Mouse (Mus musculus): ENCODE measurements around the gene Rpap3. TPM values are rescaled to one million over a fixed set of nuclear protein-coding genes. Genes with fewer than 3 reads are reported as not detected.

The Rpap3 gene
- polyA plus RNA-seq, 1 experiment from 2014 or later = 32.9 TPM

DNA sequence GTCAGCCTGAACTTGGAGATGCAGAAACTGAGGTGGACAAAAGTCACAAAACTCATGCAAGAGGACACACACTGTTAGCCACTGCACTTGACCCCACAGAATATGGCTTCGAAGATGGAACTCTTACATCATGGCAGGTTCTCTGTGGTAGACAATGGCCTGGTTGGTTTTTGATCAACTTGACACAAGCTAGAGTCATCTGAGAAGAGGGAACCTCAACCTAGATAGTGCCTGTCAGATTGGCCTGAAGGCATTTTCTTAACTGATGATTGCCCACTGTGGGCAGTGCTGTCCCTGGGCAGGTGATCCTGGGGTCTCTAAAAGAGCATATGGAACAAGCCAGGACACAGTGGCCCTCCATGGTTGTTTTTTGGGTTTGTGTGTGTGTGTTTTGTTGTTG lies 10.1 kb upstream of the Rpap3 start:
- no peaks in the 10 kb centered on the region for H3K27me3 ChIP-seq
- no peak for TF ChIP-seq CTCF (IDR thresholded peaks at IDR 0.05)
- in situ Hi-C loops (cut with MboI; ENCODE audit: low pct_unique_long_range_greater_than_20kb) = loop anchor here (5.0 kb wide), 3 partner anchors 67 to 247 kb away; partner anchors contain the start of gene Tmem106c
- ChIA-PET CTCF (interaction anchor here (1.1 to 6.6 kb wide), 6 partner anchors 17 to 248 kb away, joined by 3 to 54 read pairs (median 4); partner anchors contain the start of gene Tmem106c), POLR2A (interaction anchor here (0.6 kb wide), 1 partner anchor 49 kb away, joined by 3 read pairs; no protein-coding TSS in a partner anchor)
- no peak for ATAC-seq
- DNase-seq (ENCODE audit: low read depth, low spot score) = no peak

DNA sequence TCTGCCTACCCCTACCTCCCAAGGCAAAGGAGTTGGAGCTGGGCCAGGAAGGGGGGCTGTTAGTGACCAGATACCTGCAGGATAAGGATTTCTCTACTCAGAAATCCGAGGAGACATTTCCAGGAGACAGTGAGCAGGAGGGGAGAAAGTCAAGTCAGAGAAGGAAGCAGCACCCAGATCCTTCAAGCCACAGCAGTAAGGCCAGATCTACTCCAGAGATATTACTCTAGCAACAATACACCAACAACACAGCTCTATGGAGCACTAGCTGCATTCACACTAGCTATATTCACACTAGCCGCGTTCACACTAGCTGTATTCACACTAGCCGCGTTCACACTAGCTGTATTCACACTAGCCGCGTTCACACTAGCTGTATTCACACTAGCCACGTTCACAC lies 9.5 kb upstream of the Rpap3 start:
- ChIA-PET POLR2A (no interaction called here), CTCF (interaction anchor here (1.0 to 6.6 kb wide), 4 partner anchors 9 to 135 kb away, joined by 3 to 54 read pairs (median 3); partner anchors contain the start of gene Rpap3)
- DNase-seq (ENCODE audit: low read depth, low spot score) (no peak), ATAC-seq (no peak)
- TF ChIP-seq CTCF (IDR thresholded peaks at IDR 0.05) = no peak
- in situ Hi-C loops (cut with MboI; ENCODE audit: low pct_unique_long_range_greater_than_20kb) = loop anchor here (5.0 kb wide), 3 partner anchors 67 to 247 kb away; partner anchors contain the start of gene Tmem106c
- H3K27me3 ChIP-seq = no peaks in the 10 kb centered on the region

DNA sequence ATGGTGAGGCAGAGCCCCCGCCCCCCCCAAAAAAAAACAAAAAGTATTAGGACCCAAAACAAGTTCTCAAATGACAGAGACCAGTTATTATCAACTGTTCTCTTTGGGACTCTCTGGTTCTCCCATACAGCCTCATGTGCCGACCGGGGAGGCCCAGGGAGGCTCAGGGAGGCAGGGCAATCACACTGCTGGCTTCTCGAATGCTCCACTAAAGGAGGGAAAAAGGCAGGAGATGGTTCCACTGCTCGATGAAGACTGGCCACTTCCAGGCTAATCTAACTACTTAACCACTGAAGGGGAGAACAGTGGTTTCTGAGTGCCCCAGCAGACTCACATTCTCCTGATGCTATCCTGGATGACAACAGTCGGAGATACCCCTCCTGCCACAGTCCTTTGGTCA lies 6.9 kb upstream of the Rpap3 start:
- DNase-seq (ENCODE audit: low read depth, low spot score) (no peak), ATAC-seq (no peak)
- ChIA-PET CTCF (no interaction called here), POLR2A (no interaction called here)
- no peak for TF ChIP-seq CTCF (IDR thresholded peaks at IDR 0.05)
- no peaks in the 10 kb centered on the region for H3K27me3 ChIP-seq
- in situ Hi-C loops (cut with MboI; ENCODE audit: low pct_unique_long_range_greater_than_20kb) = no loop called here

DNA sequence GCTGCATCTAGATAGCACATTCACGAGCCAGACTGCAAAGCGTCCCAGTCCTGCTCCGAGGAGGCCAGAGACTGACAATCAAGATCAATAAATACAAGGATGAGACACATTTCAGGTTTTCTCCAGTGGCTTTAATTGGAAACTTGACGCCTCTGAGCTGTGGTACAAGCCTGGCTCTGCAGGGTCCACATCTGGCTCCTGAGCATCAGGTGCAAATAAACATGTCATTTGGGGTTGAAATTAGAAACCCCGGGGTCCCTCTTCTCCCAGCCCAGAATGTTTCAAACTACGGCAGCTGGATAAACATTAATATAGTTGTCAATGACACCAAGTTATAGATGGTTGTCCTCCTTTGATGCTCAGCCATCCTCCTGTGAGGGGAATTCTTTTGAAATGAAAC lies 5.3 kb upstream of the Rpap3 start:
- in situ Hi-C loops (cut with MboI; ENCODE audit: low pct_unique_long_range_greater_than_20kb) = no loop called here
- no peak for DNase-seq (ENCODE audit: low read depth, low spot score)
- no peak for ATAC-seq
- CTCF ChIA-PET = interaction anchor here (1.2 kb wide), 1 partner anchor 40 kb away, joined by 3 read pairs; no protein-coding TSS in a partner anchor
- POLR2A ChIA-PET = no interaction called here
- TF ChIP-seq CTCF (IDR thresholded peaks at IDR 0.05) = no peak
- no peaks in the 10 kb centered on the region for H3K27me3 ChIP-seq

DNA sequence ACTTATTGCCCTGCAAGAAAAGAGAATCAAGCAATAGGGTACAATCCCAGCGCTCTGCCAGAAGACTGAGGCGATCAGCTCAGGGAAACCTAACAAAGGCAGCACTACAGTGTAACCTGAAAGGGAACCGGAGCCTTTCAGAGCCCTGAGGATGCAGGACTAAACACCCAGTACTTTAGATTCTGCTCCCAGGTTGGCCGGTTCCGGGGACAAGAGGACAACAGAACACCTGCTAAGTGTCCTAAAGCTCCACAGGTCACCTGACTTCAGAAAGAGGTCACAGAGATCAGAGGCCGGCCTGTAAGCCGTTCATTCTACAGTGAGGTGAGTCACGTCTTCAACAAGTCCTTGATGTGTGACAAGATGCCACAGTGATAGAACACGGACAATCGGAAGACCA lies 9.0 kb downstream of the Rpap3 start:
- in situ Hi-C loops (cut with MboI; ENCODE audit: low pct_unique_long_range_greater_than_20kb) = no loop called here
- TF ChIP-seq CTCF (IDR thresholded peaks at IDR 0.05) = no peak
- ChIA-PET POLR2A (no interaction called here), CTCF (no interaction called here)
- no peaks in the 10 kb centered on the region for H3K27me3 ChIP-seq
- DNase-seq (ENCODE audit: low read depth, low spot score) (no peak), ATAC-seq (no peak)

DNA sequence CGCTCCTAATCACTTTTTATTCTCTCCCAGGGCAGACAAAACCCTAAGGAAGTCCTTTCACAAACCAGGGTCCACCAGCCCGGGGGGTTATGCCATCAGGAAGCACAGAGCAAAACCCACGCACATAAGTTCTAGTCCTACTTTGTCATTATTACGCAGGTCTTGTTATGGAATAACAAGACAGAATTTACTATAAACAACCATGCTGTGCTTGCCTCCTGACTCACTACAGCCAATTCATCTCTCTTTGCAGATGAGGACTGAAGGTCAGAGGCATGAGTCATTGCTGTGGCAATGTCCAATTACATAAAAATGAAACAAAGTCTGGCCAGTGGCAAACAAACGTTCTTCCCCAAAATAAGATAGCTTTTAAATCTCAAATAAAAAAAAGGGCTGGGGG lies 12.2 kb downstream of the Rpap3 start:
- no peak for DNase-seq (ENCODE audit: low read depth, low spot score)
- POLR2A ChIA-PET = no interaction called here
- in situ Hi-C loops (cut with MboI; ENCODE audit: low pct_unique_long_range_greater_than_20kb) = no loop called here
- ATAC-seq = peak; percentile 85
- TF ChIP-seq CTCF (IDR thresholded peaks at IDR 0.05) = no peak
- no peaks in the 10 kb centered on the region for H3K27me3 ChIP-seq
- CTCF ChIA-PET = interaction anchor here (0.5 to 1.7 kb wide), 3 partner anchors 12 to 157 kb away, joined by 3 to 4 read pairs (median 4); no protein-coding TSS in a partner anchor

DNA sequence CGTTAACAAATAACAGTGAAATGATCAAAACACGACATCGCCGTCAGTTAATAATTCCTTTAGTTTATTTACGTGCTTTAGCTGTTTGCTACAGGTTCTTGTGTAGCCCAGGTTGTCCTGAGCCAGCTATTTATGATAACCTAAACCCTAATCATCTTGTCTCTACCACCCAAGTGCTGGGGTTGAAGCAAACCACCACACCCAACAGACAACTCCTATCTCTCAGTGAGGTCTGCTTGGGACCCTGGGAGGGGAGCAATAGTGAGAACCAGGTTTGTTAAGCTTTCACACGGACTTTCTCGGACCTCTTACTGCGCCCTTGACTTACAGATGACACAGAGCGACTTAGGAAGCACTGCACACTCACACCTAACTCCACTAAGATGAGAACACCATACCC lies 21.5 kb downstream of the Rpap3 start:
- ATAC-seq (no peak), DNase-seq (ENCODE audit: low read depth, low spot score) (no peak)
- H3K27me3 ChIP-seq = no peaks in the 10 kb centered on the region
- in situ Hi-C loops (cut with MboI; ENCODE audit: low pct_unique_long_range_greater_than_20kb) = no loop called here
- no peak for TF ChIP-seq CTCF (IDR thresholded peaks at IDR 0.05)
- POLR2A ChIA-PET = no interaction called here
- CTCF ChIA-PET = interaction anchor here (1.3 to 1.6 kb wide), 2 partner anchors 17 to 20 kb away, joined by 4 to 6 read pairs; no protein-coding TSS in a partner anchor

DNA sequence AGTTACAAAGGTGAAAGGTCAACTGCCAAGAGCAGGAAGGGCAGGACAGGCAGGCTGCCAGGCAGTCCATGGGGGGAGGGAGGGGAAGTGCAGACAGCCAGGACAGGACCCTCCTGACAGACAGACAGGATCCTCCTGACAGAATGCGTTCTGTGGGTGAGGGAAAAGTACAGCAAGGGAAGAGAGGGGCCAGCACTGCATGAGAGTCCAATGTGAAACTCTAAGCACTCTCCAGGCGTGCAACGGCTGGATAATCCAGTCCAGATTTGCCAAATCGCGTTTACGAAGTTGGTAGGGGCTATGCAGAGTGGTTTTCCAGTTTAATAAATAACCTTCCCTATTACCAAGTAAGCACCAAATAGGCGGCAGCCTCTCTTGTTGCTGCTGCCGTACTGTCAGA lies 23.6 kb downstream of the Rpap3 start:
- ATAC-seq = peak; percentile 44
- DNase-seq (ENCODE audit: low read depth, low spot score) = no peak
- POLR2A ChIA-PET = interaction anchor here (1.4 kb wide), 1 partner anchor 11 kb away, joined by 3 read pairs; no protein-coding TSS in a partner anchor
- in situ Hi-C loops (cut with MboI; ENCODE audit: low pct_unique_long_range_greater_than_20kb) = no loop called here
- no peak for TF ChIP-seq CTCF (IDR thresholded peaks at IDR 0.05)
- H3K27me3 ChIP-seq = no peaks in the 10 kb centered on the region
- CTCF ChIA-PET = interaction anchor here (1.1 kb wide), 1 partner anchor 36 kb away, joined by 3 read pairs; no protein-coding TSS in a partner anchor

DNA sequence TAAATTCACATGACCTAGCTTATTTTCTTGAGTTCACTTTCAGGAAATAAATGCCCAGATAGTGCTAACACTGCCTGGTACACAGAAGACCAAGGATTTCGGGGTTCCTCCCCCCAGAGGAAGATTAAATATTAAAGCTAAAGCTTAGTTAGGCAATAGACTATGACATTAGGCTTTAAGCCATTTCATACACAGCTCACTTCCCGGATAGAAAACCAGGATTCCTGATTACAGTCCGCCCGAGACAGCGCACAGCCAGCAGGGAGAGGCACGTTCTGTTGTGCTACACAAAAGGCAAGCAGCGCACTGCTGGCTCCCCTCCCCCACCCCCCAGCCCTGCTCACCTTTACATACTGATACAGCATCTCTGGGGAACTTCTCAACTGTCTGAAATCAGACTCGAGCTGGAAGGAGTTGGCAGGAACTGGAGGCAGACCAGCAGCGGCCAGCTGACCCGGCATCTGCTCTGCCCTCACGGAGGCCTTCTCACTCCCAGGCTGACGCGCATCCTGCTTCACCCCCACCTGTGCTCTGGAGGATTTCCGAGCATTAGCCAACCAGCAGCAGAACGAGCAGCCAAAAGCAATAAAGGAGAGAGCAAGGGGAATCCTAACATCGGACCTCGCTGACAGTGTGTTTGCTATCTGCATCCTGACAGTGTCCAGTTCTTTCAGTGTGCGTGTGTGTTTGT lies 25.5 kb downstream of the Rpap3 start:
- TF ChIP-seq CTCF (IDR thresholded peaks at IDR 0.05) = no peak
- no peaks in the 10 kb centered on the region for H3K27me3 ChIP-seq
- ATAC-seq (peak; percentile 51), DNase-seq (ENCODE audit: low read depth, low spot score) (no peak)
- ChIA-PET POLR2A (interaction anchor here (0.6 to 1.3 kb wide), 2 partner anchors 13 to 102 kb away, joined by 3 to 4 read pairs; no protein-coding TSS in a partner anchor), CTCF (interaction anchor here (1.2 to 2.3 kb wide), 4 partner anchors 11 to 16 kb away, joined by 4 to 7 read pairs (median 5); no protein-coding TSS in a partner anchor)
- in situ Hi-C loops (cut with MboI; ENCODE audit: low pct_unique_long_range_greater_than_20kb) = no loop called here

DNA sequence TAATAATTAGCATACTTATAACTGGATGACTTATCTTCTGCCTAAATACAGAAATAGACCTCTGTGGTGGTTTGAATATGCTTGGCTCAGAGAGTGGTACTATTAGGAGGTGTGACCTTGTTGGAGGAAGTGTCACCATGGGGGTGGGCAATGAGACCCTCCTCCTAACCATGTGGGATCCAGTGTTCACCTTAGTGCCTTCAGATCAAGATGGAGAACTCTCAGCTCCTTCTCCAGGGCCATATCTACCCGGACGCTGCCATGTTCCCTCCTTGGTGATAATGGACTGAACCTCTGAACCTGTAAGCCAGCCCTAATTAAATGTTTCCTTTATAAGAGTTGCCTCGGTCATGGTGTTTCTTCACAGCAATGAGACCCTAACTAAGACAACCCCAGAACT lies 28.3 kb downstream of the Rpap3 start:
- POLR2A ChIA-PET = no interaction called here
- DNase-seq (ENCODE audit: low read depth, low spot score) (no peak), ATAC-seq (no peak)
- H3K27me3 ChIP-seq = no peaks in the 10 kb centered on the region
- in situ Hi-C loops (cut with MboI; ENCODE audit: low pct_unique_long_range_greater_than_20kb) = no loop called here
- no peak for TF ChIP-seq CTCF (IDR thresholded peaks at IDR 0.05)
- CTCF ChIA-PET = interaction anchor here (1.9 to 4.1 kb wide), 3 partner anchors 10 to 172 kb away, joined by 4 to 19 read pairs (median 11); no protein-coding TSS in a partner anchor

DNA sequence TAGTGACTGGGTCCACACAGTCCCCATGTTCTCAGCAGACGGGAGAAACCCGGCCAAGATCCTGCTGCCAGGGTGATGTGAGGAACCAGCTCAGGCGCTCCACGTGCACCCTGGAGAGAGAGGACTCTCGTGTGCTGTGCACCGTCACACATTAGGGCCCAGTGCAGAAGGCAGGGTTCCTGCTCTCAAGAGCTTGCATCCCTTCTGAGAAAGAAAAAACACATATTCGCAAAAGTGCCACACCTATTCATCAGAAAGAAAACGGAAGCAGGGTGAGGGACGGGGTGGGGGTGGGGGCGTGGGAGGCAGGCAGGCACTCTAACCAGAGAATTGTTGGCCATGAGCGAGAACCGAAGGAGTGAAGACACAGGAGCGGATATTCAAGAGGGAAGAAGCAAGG lies 29.7 kb downstream of the Rpap3 start:
- POLR2A ChIA-PET = interaction anchor here (0.5 to 0.7 kb wide), 2 partner anchors 8 to 226 kb away, joined by 3 to 4 read pairs; no protein-coding TSS in a partner anchor
- ATAC-seq (no peak), DNase-seq (ENCODE audit: low read depth, low spot score) (no peak)
- no peaks in the 10 kb centered on the region for H3K27me3 ChIP-seq
- CTCF ChIA-PET = interaction anchor here (4.1 kb wide), 1 partner anchor 9 kb away, joined by 19 read pairs; no protein-coding TSS in a partner anchor
- TF ChIP-seq CTCF (IDR thresholded peaks at IDR 0.05) = no peak
- in situ Hi-C loops (cut with MboI; ENCODE audit: low pct_unique_long_range_greater_than_20kb) = no loop called here

All from Patski (cell line).